Mouse (Mus musculus): ENCODE data around the gene Prrg4. TPM values are rescaled to one million over a fixed set of nuclear protein-coding genes. Genes with fewer than 3 reads are reported as not detected.

The Prrg4 gene
- polyA plus RNA-seq (2012) = 1.7 and 3.2 TPM in 2 replicates

DNA sequence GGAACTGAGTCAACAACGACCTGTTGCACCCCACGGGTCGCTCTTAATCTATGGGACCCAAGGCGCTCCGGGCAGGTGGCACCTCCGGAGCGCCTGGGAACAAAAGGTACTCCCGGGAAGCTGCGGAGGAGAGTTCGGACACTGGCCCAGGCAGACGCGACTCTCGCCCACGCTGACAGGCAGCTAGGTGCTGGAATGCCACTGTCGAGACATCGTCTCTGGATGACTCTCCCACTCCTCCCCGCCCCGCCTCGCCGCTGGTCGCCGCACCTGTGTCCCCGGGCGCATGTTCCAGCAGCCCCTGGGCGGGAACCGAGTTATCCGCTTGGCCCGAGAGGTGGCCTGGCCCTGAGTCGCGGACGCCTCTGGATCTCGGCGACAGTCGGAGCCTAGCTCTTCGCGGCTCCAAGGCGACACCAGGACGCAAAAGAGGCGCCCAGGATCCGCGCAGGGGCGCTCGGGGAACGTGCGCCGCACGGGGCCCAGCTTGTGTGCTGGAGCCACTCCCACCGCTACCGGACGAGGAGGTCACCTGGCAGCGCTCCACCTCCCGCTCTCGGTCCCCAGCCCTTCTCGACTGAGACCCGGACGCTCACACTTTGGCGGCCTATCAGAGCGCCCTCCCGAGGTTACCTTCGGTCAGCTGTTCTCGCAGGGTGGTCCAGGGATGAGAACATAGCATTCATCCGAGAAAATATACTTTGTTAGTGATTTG is at the start of gene Prrg4:
Gene Prrg4 (minus strand): TSS at position 601 of the 715 bp plus-strand sequence.

DNA sequence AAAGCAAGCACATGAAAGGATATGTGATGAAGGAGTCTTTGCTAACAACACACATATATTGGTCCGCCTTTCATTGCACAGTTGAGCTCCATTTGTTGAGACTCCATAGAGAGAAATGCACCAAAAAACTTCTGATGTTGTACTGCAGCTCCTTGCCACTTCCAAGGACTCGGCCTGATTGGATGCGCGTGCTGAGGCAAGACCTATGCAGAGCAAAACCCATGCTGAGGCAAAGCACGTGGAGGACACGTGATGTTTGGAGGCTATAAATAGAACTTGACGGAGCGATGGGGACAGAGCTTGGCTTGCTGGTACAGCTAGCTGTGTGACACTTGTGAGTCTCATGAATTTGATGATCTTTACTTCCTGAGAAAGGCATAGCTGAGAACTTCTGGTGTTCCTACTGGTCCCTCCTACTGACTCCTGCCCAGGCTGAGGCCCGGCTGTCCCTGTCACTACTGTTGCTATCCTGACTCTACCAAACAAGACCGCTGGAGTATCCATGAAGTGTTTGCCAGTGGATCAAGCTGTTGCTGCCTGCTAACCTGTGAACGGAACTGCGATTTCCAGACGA is 17.7 kb upstream of the Prrg4 start, which contains the start of gene Ccdc73:
Gene Ccdc73 (plus strand): TSS at position 524 of the 574 bp plus-strand sequence.

DNA sequence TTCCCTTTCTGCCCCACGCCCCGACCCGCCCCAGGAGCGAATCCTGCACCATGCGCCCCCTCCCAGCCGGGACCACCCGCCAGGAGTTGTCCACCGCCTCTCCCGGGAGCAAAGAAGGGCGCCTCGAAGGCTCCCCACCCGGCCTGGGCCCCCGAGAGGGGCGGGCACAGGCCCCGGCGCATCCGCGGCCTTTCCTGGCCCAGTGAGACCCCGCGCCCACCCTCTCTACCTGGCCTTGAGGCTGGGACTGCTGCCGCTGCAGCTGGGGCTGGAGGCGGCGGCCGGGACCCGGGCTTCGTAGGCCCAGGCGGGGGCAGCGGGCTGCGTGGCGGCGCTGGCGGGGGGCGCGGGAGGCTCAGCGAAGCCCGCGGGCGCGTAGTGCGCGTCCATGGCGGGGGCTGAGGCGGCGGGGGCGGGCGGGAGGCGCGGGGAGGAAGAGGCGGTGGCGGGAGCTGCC is 33.3 kb downstream of the Prrg4 start, which contains the start of gene Qser1:
Gene Qser1 (minus strand): TSS at position 390 of the 457 bp plus-strand sequence.

Other genes with a start within 250 kb of the Prrg4 start
- 9.6 and 11.1 TPM in 2 replicates for gene Tcp11l1, start 137.7 kb downstream of the Prrg4 start, polyA plus RNA-seq (2012)
- gene Pin1rt1, start 133.5 kb downstream of the Prrg4 start, polyA plus RNA-seq (2012) = not detected in 2 replicates
- gene Depdc7, start 107.0 kb downstream of the Prrg4 start, polyA plus RNA-seq (2012) = 0.56 and 2.4 TPM in 2 replicates
- 2.2 and 2.6 TPM in 2 replicates for gene Qser1, start 33.1 kb downstream of the Prrg4 start, polyA plus RNA-seq (2012)
- not detected in 2 replicates for gene Ccdc73, start 17.9 kb upstream of the Prrg4 start, polyA plus RNA-seq (2012)
- 10.7 and 15.0 TPM in 2 replicates for gene Eif3m, start 167.2 kb upstream of the Prrg4 start, polyA plus RNA-seq (2012)
- gene Gm11060, start 242.1 kb upstream of the Prrg4 start, polyA plus RNA-seq (2012) = not detected in 2 replicates